Mouse (Mus musculus): ENCODE data around the gene Gm826. TPM values are rescaled to one million over a fixed set of nuclear protein-coding genes. Genes with fewer than 3 reads are reported as not detected.

The Gm826 gene
- polyA plus RNA-seq, 1 experiment from 2014 or later: 33.3 TPM

DNA sequence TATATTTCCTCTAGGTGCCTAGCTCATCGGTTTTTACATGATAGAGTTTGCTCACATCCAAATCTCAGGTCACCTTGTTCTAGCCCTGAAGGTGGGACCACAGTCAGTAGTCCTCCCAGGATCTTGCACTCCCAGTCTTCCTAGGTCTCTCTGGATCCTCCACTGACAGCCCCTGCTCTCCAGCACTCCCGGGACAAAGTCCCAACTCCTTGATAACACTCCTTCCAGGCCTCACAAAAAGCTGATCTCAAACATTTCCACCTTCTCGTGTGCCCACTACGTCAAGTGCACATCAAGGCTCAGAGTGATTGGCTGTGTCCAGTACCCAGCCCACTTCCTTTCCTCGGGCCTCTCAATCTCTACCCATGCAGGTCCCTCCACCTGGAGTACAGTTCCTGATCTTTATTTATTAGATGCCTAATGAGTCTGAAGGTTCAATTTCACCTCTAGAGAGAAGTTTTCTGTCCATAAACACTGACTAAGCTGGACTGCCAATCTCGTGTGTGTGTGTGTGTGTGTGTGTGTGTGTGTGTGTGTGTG, 8.8 kb downstream of the Gm826 start:
- no peak for ATAC-seq (replicated peaks; ENCODE audit: insufficient number of reproducible peaks, low FRiP score, low TSS enrichment)
- WGBS (ENCODE audit: insufficient replicate concordance): 66% methylated on average over 6 of the region's 6 CpGs
- Histone ChIP-seq H3K9me3 (replicated peaks; ENCODE audit: control insufficient read depth, low read length) (no peaks in the 10 kb centered on the region), H3K36me3 (ENCODE audit: control insufficient read depth, insufficient read depth, low read length) (no peaks in the 10 kb centered on the region), H3K4me1 (ENCODE audit: control insufficient read depth, insufficient read depth, low read length) (peaks cover 39% of the 10 kb centered on the region), H3K27me3 (ENCODE audit: control insufficient read depth, insufficient read depth, low read length) (no peaks in the 10 kb centered on the region), H3K4me2 (no peak overlapping the region), H3K4me3 (ENCODE audit: low read depth, low read length) (no peak overlapping the region), H3K9ac (ENCODE audit: low read depth, low read length) (no peak overlapping the region), H3K27ac (ENCODE audit: low read depth, low read length) (no peak overlapping the region)

DNA sequence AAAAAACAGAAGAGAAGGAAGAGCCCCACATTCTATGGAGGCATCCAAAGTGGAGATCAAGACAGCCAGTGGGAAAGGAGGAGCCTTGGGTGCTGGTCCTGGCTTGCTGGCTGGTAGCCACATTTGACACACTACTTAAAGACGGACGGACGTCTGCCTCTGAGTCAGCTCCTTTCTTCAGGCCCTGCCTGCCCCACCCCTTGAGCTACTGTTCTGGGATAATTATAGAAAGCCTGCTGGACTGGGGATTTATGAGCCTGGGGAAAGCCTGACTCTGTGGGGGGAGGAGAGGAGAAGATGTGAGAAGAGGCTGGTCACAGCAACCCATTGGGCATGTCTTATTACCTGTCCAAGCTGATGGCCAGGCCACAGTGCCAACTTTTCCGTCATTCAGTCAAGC, 12.1 kb downstream of the Gm826 start:
- Histone ChIP-seq H3K27me3 (ENCODE audit: control insufficient read depth, insufficient read depth, low read length) (no peaks in the 10 kb centered on the region), H3K4me3 (ENCODE audit: low read depth, low read length) (no peak overlapping the region), H3K4me1 (ENCODE audit: control insufficient read depth, insufficient read depth, low read length) (peaks cover 12% of the 10 kb centered on the region), H3K36me3 (ENCODE audit: control insufficient read depth, insufficient read depth, low read length) (no peaks in the 10 kb centered on the region), H3K27ac (ENCODE audit: low read depth, low read length) (no peak overlapping the region), H3K9ac (ENCODE audit: low read depth, low read length) (no peak overlapping the region), H3K4me2 (0 out of 2 replicates have a peak overlapping the region, but pooled peaks have one; percentile 31), H3K9me3 (replicated peaks; ENCODE audit: control insufficient read depth, low read length) (no peaks in the 10 kb centered on the region)
- ATAC-seq (replicated peaks; ENCODE audit: insufficient number of reproducible peaks, low FRiP score, low TSS enrichment): no peak
- WGBS (ENCODE audit: insufficient replicate concordance): 26% methylated on average over 4 of the region's 4 CpGs

DNA sequence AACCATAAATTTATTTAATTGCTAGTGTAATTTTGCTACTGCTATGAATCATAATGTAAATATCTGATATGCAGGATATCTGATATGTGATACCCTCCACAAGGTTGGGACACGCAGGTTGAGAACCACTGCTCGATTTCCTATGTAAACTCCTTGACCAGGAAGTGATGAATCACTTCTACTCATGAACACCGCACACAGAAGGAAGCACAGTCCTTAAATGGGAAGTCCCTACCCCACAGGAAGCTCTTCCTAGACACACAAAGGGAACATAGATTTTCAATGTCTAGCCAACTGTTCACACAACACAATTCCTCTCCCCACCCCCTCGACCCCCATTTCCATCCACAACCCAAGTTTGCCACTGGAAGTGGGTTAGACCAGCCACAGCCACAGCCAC, 15.7 kb downstream of the Gm826 start:
- WGBS (ENCODE audit: insufficient replicate concordance): 58% methylated on average over 4 of the region's 4 CpGs
- H3K4me1 ChIP-seq (ENCODE audit: control insufficient read depth, insufficient read depth, low read length): peaks cover 8% of the 10 kb centered on the region
- H3K9ac ChIP-seq (ENCODE audit: low read depth, low read length): no peak overlapping the region
- no peak overlapping the region for H3K4me3 ChIP-seq (ENCODE audit: low read depth, low read length)
- ATAC-seq (replicated peaks; ENCODE audit: insufficient number of reproducible peaks, low FRiP score, low TSS enrichment): no peak
- 0 out of 2 replicates have a peak, but pooled peaks cover 3% of the 10 kb centered on the region for H3K27me3 ChIP-seq (ENCODE audit: control insufficient read depth, insufficient read depth, low read length)
- H3K36me3 ChIP-seq (ENCODE audit: control insufficient read depth, insufficient read depth, low read length): no peaks in the 10 kb centered on the region
- no peak overlapping the region for H3K4me2 ChIP-seq
- H3K27ac ChIP-seq (ENCODE audit: low read depth, low read length): no peak overlapping the region
- H3K9me3 ChIP-seq (replicated peaks; ENCODE audit: control insufficient read depth, low read length): no peaks in the 10 kb centered on the region

DNA sequence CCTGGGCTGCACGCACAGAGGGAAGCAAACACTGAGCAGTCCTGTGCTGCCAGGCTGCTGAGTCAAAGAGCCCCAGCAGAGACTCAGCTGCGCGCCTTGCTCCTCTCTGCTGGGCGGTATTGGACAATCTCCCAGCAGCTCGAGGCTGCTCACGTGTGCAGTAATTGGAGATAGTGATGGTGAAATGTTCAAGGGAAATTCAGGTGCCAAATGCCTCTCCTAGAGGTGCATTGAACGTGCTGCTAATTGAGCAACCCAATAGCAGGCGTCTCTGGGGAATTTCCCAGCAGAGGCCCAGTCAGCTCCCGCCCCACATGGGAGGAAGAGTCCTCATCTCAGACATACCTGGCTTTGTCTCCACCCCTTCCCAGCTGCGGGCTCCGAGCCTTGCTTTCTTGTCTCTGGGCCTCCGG, 20.4 kb downstream of the Gm826 start:
- Histone ChIP-seq H3K9me3 (replicated peaks; ENCODE audit: control insufficient read depth, low read length) (no peaks in the 10 kb centered on the region), H3K27ac (ENCODE audit: low read depth, low read length) (no peak overlapping the region), H3K36me3 (ENCODE audit: control insufficient read depth, insufficient read depth, low read length) (no peaks in the 10 kb centered on the region), H3K27me3 (ENCODE audit: control insufficient read depth, insufficient read depth, low read length) (0 out of 2 replicates have a peak, but pooled peaks cover 3% of the 10 kb centered on the region), H3K4me2 (no peak overlapping the region), H3K9ac (ENCODE audit: low read depth, low read length) (no peak overlapping the region), H3K4me3 (ENCODE audit: low read depth, low read length) (no peak overlapping the region), H3K4me1 (ENCODE audit: control insufficient read depth, insufficient read depth, low read length) (no peaks in the 10 kb centered on the region)
- 44% methylated on average over 12 of the region's 12 CpGs for WGBS (ENCODE audit: insufficient replicate concordance)
- no peak for ATAC-seq (replicated peaks; ENCODE audit: insufficient number of reproducible peaks, low FRiP score, low TSS enrichment)

DNA sequence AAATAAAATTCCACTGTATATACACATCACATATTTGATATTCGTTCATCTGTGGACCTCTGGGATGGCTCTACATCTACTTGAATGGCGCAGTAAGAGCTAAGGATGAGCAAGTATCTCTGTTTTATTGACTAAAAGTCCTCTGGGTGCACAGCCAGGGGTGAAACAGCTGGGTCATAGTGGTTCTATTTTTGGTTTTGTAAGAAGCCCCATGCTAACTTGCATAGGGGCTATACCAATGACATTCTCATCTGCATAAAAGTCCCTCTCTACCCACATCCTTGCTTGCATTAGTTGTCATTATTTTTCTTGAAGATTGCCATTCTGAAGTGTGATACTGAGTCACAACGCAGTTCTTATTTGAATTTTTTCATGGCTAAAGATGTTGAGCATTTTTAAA, 28.9 kb downstream of the Gm826 start:
- 78% methylated on average over 3 of the region's 3 CpGs for WGBS (ENCODE audit: insufficient replicate concordance)
- H3K9me3 ChIP-seq (replicated peaks; ENCODE audit: control insufficient read depth, low read length): no peaks in the 10 kb centered on the region
- no peak overlapping the region for H3K4me2 ChIP-seq
- H3K9ac ChIP-seq (ENCODE audit: low read depth, low read length): no peak overlapping the region
- no peak overlapping the region for H3K4me3 ChIP-seq (ENCODE audit: low read depth, low read length)
- H3K36me3 ChIP-seq (ENCODE audit: control insufficient read depth, insufficient read depth, low read length): no peaks in the 10 kb centered on the region
- no peaks in the 10 kb centered on the region for H3K4me1 ChIP-seq (ENCODE audit: control insufficient read depth, insufficient read depth, low read length)
- no peak for ATAC-seq (replicated peaks; ENCODE audit: insufficient number of reproducible peaks, low FRiP score, low TSS enrichment)
- H3K27ac ChIP-seq (ENCODE audit: low read depth, low read length): no peak overlapping the region
- H3K27me3 ChIP-seq (ENCODE audit: control insufficient read depth, insufficient read depth, low read length): no peaks in the 10 kb centered on the region

DNA sequence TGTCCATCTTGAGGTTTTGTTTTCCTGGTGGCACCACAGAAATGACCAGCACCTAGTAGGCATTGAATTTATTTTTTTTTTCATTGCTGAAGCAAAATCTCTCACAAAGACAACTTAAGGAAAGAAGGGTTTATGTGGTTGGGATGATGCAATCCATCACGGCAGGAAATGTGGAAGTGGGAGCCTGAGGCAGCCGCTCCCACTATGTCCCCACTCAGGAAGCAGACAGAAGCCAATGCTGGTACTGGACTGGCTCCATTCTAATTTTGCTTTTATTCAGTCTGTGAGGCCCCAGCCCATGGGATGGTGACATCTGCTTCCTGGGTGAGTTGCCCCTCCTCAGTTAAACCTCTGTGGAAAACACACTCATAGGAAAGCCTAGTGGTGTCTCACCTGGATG, 30.0 kb downstream of the Gm826 start:
- H3K36me3 ChIP-seq (ENCODE audit: control insufficient read depth, insufficient read depth, low read length): no peaks in the 10 kb centered on the region
- no peak overlapping the region for H3K9ac ChIP-seq (ENCODE audit: low read depth, low read length)
- no peaks in the 10 kb centered on the region for H3K9me3 ChIP-seq (replicated peaks; ENCODE audit: control insufficient read depth, low read length)
- no peak for ATAC-seq (replicated peaks; ENCODE audit: insufficient number of reproducible peaks, low FRiP score, low TSS enrichment)
- H3K4me3 ChIP-seq (ENCODE audit: low read depth, low read length): no peak overlapping the region
- H3K27me3 ChIP-seq (ENCODE audit: control insufficient read depth, insufficient read depth, low read length): no peaks in the 10 kb centered on the region
- H3K4me2 ChIP-seq: no peak overlapping the region
- H3K27ac ChIP-seq (ENCODE audit: low read depth, low read length): no peak overlapping the region
- WGBS (ENCODE audit: insufficient replicate concordance): 71% methylated on average over 2 of the region's 2 CpGs
- no peaks in the 10 kb centered on the region for H3K4me1 ChIP-seq (ENCODE audit: control insufficient read depth, insufficient read depth, low read length)

DNA sequence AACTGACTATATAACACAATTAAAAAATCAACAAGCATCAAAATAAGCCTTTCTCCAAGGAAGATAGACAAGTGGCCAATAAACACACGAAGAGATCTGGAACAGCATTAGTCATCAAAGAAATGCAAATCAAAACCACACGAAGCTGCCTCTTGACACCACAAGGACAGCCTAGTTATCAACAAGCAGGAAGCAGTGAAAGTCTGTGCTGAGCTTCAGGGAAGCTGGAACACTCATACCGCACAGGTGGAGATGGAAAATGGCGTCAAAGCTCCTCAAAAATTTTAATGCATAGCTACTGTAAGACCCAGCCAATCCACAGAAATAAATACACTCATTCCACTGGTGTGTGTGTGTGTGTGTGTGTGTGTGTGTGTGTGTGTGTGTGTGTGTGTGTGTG, 31.9 kb downstream of the Gm826 start:
- H3K27me3 ChIP-seq (ENCODE audit: control insufficient read depth, insufficient read depth, low read length): no peaks in the 10 kb centered on the region
- no peaks in the 10 kb centered on the region for H3K9me3 ChIP-seq (replicated peaks; ENCODE audit: control insufficient read depth, low read length)
- no peak overlapping the region for H3K9ac ChIP-seq (ENCODE audit: low read depth, low read length)
- no peaks in the 10 kb centered on the region for H3K4me1 ChIP-seq (ENCODE audit: control insufficient read depth, insufficient read depth, low read length)
- H3K27ac ChIP-seq (ENCODE audit: low read depth, low read length): no peak overlapping the region
- no peak overlapping the region for H3K4me3 ChIP-seq (ENCODE audit: low read depth, low read length)
- no peak overlapping the region for H3K4me2 ChIP-seq
- 53% methylated on average over 4 of the region's 4 CpGs for WGBS (ENCODE audit: insufficient replicate concordance)
- H3K36me3 ChIP-seq (ENCODE audit: control insufficient read depth, insufficient read depth, low read length): no peaks in the 10 kb centered on the region
- ATAC-seq (replicated peaks; ENCODE audit: insufficient number of reproducible peaks, low FRiP score, low TSS enrichment): no peak

DNA sequence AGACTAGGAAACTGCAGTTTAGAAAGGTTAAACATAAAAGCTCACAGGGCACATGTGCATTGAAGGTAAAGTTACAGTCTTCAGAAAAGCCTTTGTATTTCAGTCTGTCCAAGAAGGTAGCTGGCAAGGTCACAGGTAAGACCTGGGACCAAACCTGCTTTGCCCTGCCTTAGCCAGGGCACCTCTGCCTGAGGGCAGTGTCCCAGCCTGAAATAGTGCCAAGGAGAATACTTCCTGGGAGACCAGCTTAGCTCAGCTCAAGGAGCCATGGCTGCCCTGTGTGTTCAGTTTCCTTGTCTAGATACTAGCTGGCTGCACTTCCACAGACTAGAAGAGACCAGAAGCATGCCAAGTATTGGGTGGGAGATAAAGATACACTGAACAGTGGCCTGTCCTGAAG, 35.4 kb downstream of the Gm826 start:
- ATAC-seq (replicated peaks; ENCODE audit: insufficient number of reproducible peaks, low FRiP score, low TSS enrichment): no peak
- no peaks in the 10 kb centered on the region for H3K9me3 ChIP-seq (replicated peaks; ENCODE audit: control insufficient read depth, low read length)
- H3K4me2 ChIP-seq: no peak overlapping the region

DNA sequence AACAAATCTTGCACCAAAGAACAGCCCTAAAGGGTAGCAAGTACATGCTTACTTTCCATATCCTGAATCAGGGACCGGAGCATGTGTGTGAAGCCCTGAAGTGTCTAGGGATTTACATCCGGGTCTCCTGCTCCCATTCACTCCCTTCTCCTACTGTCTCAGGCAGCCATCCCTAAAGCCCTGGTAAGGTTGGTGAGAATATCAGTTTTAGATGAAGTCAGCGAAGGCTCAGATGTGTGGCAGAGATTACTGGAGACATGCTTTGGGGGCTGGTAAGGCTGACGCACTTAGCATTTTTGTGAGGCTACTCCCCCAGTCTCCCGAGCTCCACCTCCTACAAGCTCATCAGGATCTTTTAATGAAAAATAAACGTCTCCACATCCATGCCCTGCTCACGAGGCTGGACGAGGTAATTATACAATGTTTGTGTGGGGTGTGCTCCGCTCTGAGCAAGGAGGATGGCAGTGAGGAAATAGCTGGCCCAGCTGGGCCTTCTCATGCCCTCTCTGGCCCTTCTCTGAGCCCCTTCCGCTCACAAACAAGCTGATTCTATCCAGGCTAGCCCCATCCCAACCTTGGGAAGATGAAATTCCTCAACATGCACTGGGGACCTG, 45.3 kb downstream of the Gm826 start:
- Histone ChIP-seq H3K27ac (ENCODE audit: low read depth, low read length) (no peak overlapping the region), H3K4me1 (ENCODE audit: control insufficient read depth, insufficient read depth, low read length) (no peaks in the 10 kb centered on the region), H3K4me2 (no peak overlapping the region), H3K27me3 (ENCODE audit: control insufficient read depth, insufficient read depth, low read length) (no peaks in the 10 kb centered on the region), H3K9ac (ENCODE audit: low read depth, low read length) (no peak overlapping the region), H3K36me3 (ENCODE audit: control insufficient read depth, insufficient read depth, low read length) (no peaks in the 10 kb centered on the region), H3K4me3 (ENCODE audit: low read depth, low read length) (no peak overlapping the region), H3K9me3 (replicated peaks; ENCODE audit: control insufficient read depth, low read length) (no peaks in the 10 kb centered on the region)
- 63% methylated on average over 10 of the region's 10 CpGs for WGBS (ENCODE audit: insufficient replicate concordance)
- no peak for ATAC-seq (replicated peaks; ENCODE audit: insufficient number of reproducible peaks, low FRiP score, low TSS enrichment)

More for the DNA sequence above, 35.4 kb downstream of the Gm826 start:
- H3K27me3 ChIP-seq (ENCODE audit: control insufficient read depth, insufficient read depth, low read length): no peaks in the 10 kb centered on the region
- no peak overlapping the region for H3K4me3 ChIP-seq (ENCODE audit: low read depth, low read length)
- H3K4me1 ChIP-seq (ENCODE audit: control insufficient read depth, insufficient read depth, low read length): no peaks in the 10 kb centered on the region
- H3K27ac ChIP-seq (ENCODE audit: low read depth, low read length): no peak overlapping the region
- no peak overlapping the region for H3K9ac ChIP-seq (ENCODE audit: low read depth, low read length)
- no peaks in the 10 kb centered on the region for H3K36me3 ChIP-seq (ENCODE audit: control insufficient read depth, insufficient read depth, low read length)
